Mouse (Mus musculus) hindbrain, embryonic 10.5 days (tissue): ENCODE measurements around the gene Adgrg3. TPM values are rescaled to one million over a fixed set of nuclear protein-coding genes. Genes with fewer than 3 reads are reported as not detected.

Source experiments
- DNase-seq: peaks from one replicate; pipeline ENCODE4 v3.0.0-alpha.2; 2017; ENCODE audit warnings: low spot score
- H3K27ac ChIP-seq: fragments of 300-500 bp; sonication (generic); 2 replicates; pipeline ENCODE4 v1.5.1; 2016; ENCODE audit warnings: mild to moderate bottlenecking, moderate library complexity
- H3K27me3 ChIP-seq: fragments of 300-500 bp; sonication (generic); 2 replicates; pipeline ENCODE4 v1.6.1; 2016; ENCODE audit warnings: mild to moderate bottlenecking; ENCODE audit not compliant: poor library complexity, insufficient read depth, severe bottlenecking
- H3K36me3 ChIP-seq: fragments of 300-500 bp; sonication (generic); 2 replicates; pipeline ENCODE4 v1.6.1; 2016; ENCODE audit warnings: mild to moderate bottlenecking, moderate library complexity
- H3K4me1 ChIP-seq: fragments of 300-500 bp; sonication (generic); replicated peaks from 2 replicates; pipeline ENCODE4 v1.6.1; 2016; ENCODE audit warnings: mild to moderate bottlenecking
- H3K4me3 ChIP-seq: fragments of 300-500 bp; sonication (generic); 2 replicates; pipeline ENCODE4 v1.5.1; 2016; ENCODE audit warnings: mild to moderate bottlenecking, moderate library complexity
- H3K9me3 ChIP-seq: fragments of 300-500 bp; sonication (generic); 2 replicates; pipeline ENCODE4 v1.6.1; 2016; ENCODE audit warnings: mild to moderate bottlenecking, moderate library complexity
- WGBS: fragments of 180-500 bp; shearing (Covaris S2); methylation state at CpG from one replicate; pipeline ENCODE4 v1.1.7; 2016; 5-methylcytosine and 5-hydroxymethylcytosine counted together
- polyA plus RNA-seq: library from polyadenylated mRNA; unstranded; fragments of >200 nt; fragmentation: Nextera tagmentation; extraction: Ambion mirVana; gene quantifications from 2 replicates; pipeline ENCODE4 v1.2.1, GENCODE M21; 2016

The Adgrg3 gene
- polyA plus RNA-seq, 1 experiment from 2014 or later = 3.2 TPM

GRCm38 (mm10) chr8:95080381-95081341 is 63.2 kb downstream of the Adgrg3 start, which contains the start of gene Katnb1:
Gene Katnb1 (plus strand): TSS chr8:95081186.
- Histone ChIP-seq H3K4me1 (peaks cover 25% of the 10 kb centered on the region), H3K27me3 (no peaks in the 10 kb centered on the region), H3K36me3 (peaks cover 28% of the 10 kb centered on the region), H3K27ac (peak within 1 kb of the TSS; percentile 92), H3K9me3 (no peaks in the 10 kb centered on the region), H3K4me3 (peak within 1 kb of the TSS; percentile 93)
- peak; percentile 98 for DNase-seq
- WGBS = under 1% methylated on average over 47 of the region's 47 CpGs

DNA sequence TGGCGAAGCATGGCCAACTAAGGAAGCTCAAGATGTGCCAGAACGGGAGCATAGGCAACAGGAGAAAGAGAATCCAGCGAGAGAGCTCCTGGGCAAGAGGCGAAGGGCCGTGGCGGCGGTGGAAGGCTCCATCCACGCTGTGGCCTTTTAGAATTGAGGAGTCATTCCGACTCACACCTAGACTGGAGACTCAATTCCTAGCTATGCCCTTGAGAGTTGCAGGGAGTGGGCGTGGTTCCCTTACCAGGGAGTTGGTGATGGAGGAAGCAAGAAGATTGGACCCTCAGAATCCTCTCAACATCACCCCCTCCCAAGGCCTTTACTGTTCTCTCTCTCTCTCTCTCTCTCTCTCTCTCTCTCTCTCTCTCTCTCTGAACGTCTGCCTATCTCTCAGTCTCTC is 64.2 kb downstream of the Adgrg3 start:
- peaks cover 25% of the 10 kb centered on the region for H3K4me1 ChIP-seq
- H3K4me3 ChIP-seq = peak overlapping the region; percentile 93
- no peak for DNase-seq
- 9% methylated on average over 11 of the region's 11 CpGs for WGBS
- H3K27me3 ChIP-seq = no peaks in the 10 kb centered on the region
- H3K9me3 ChIP-seq = no peaks in the 10 kb centered on the region
- H3K36me3 ChIP-seq = peaks cover 35% of the 10 kb centered on the region
- peak overlapping the region; percentile 92 for H3K27ac ChIP-seq

- 94% methylated on average over 4 of the region's 4 CpGs for WGBS
- DNase-seq = no peak
- Histone ChIP-seq H3K27me3 (no peaks in the 10 kb centered on the region), H3K27ac (no peak overlapping the region), H3K9me3 (no peaks in the 10 kb centered on the region), H3K4me1 (peaks cover 25% of the 10 kb centered on the region), H3K36me3 (peaks cover 61% of the 10 kb centered on the region), H3K4me3 (no peak overlapping the region)
Measured at GRCm38 (mm10) chr8:95084261-95084660, 66.8 kb downstream of the Adgrg3 start.

DNA sequence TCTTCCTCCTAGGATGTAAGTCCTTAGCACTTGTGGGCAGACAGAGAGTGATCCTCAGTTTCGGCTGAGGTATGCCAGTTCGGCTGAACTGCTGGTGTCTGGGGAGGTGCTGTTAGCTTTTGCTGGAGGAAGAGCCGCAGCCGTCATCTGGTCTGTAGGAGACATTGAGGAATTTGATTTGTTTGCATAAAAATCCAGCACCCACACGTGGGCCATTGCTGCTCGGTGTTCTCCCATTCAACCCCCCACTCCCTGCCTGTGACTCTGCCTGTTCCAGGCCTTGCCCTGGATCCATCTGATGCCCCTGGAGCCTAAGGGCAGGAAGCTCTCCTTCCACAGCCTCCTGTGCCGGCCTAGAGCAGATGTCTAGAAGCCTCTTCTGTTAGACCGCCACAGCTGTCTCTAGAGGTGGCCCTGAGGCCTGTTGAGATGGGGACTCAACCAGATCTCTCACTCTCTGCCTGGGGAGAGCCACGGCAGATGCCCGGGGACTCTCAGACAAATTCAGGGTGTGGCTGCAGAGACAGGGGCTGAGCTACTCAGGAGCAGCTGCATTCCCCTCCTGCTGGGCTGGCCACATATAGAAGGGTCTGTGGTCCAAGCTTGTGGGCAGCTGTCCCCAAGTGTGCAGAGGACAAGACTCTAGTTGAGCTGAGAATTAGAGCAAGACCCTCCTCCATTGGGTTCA is 67.4 kb downstream of the Adgrg3 start:
- H3K9me3 ChIP-seq = no peaks in the 10 kb centered on the region
- no peak overlapping the region for H3K4me3 ChIP-seq
- no peak overlapping the region for H3K27ac ChIP-seq
- peaks cover 22% of the 10 kb centered on the region for H3K4me1 ChIP-seq
- no peak for DNase-seq
- H3K27me3 ChIP-seq = no peaks in the 10 kb centered on the region
- H3K36me3 ChIP-seq = peaks cover 67% of the 10 kb centered on the region
- WGBS = 87% methylated on average over 10 of the region's 10 CpGs

- H3K27ac ChIP-seq = no peak overlapping the region
- H3K4me3 ChIP-seq = no peak overlapping the region
- no peak for DNase-seq
- no peaks in the 10 kb centered on the region for H3K27me3 ChIP-seq
- H3K36me3 ChIP-seq = peaks cover 74% of the 10 kb centered on the region
- H3K4me1 ChIP-seq = peaks cover 18% of the 10 kb centered on the region
- WGBS = 86% methylated on average over 7 of the region's 7 CpGs
- H3K9me3 ChIP-seq = no peaks in the 10 kb centered on the region
Measured at GRCm38 (mm10) chr8:95085432-95086141, 68.1 kb downstream of the Adgrg3 start.

- WGBS = 94% methylated on average over 4 of the region's 4 CpGs
- Histone ChIP-seq H3K9me3 (no peaks in the 10 kb centered on the region), H3K4me1 (no peaks in the 10 kb centered on the region), H3K4me3 (no peak overlapping the region), H3K27me3 (no peaks in the 10 kb centered on the region), H3K27ac (no peak overlapping the region), H3K36me3 (peaks cover 98% of the 10 kb centered on the region)
- DNase-seq = no peak
Measured at GRCm38 (mm10) chr8:95093574-95093973, 76.1 kb downstream of the Adgrg3 start.

Other genes with a start within 250 kb of the Adgrg3 start
- 12.2 and 13.3 TPM in 2 replicates for gene Cx3cl1, start 245.7 kb upstream of the Adgrg3 start, polyA plus RNA-seq
- gene Ccl17, start 207.2 kb upstream of the Adgrg3 start, polyA plus RNA-seq = not detected in 2 replicates
- gene Coq9, start 179.4 kb upstream of the Adgrg3 start, polyA plus RNA-seq = 52.2 and 52.3 TPM in 2 replicates
- 181 and 194 TPM in 2 replicates for gene Ciapin1, start 179.3 kb upstream of the Adgrg3 start, polyA plus RNA-seq
- gene Polr2c, start 160.2 kb upstream of the Adgrg3 start, polyA plus RNA-seq = 154 and 169 TPM in 2 replicates
- 14.6 and 16.9 TPM in 2 replicates for gene Dok4, start 141.4 kb upstream of the Adgrg3 start, polyA plus RNA-seq
- gene Ccdc102a, start 99.6 kb upstream of the Adgrg3 start, polyA plus RNA-seq = 15.7 and 17.5 TPM in 2 replicates
- gene Adgrg5, start 94.0 kb upstream of the Adgrg3 start, polyA plus RNA-seq = 0.22 and 0.68 TPM in 2 replicates
- 101 and 186 TPM in 2 replicates for gene Adgrg1, start 42.9 kb upstream of the Adgrg3 start, polyA plus RNA-seq
- 0.68 and 0.88 TPM in 2 replicates for gene Drc7, start 37.4 kb downstream of the Adgrg3 start, polyA plus RNA-seq
- gene Katnb1, start 63.5 kb downstream of the Adgrg3 start, polyA plus RNA-seq = 37.7 and 41.6 TPM in 2 replicates
- gene Kifc3, start 185.1 kb downstream of the Adgrg3 start, polyA plus RNA-seq = 6.5 and 9.1 TPM in 2 replicates